Mouse (Mus musculus) liver, embryonic 12.5 days (tissue): ENCODE results near the gene Eif4e2. TPM values are rescaled to one million over a fixed set of nuclear protein-coding genes. Genes with fewer than 3 reads are reported as not detected.

Experiments
- ATAC-seq: fragments of 200-750 bp; cut with Nextera tagmentation; 2 replicates; pipeline ENCODE4 v1.8.0; 2017; ENCODE audit warnings: moderate number of reproducible peaks, mild to moderate bottlenecking, moderate library complexity
- H3K27ac ChIP-seq: fragments of 300-500 bp; sonication (generic); 2 replicates; pipeline ENCODE4 v1.5.1; 2016; ENCODE audit warnings: mild to moderate bottlenecking
- H3K27me3 ChIP-seq: fragments of 300-500 bp; sonication (generic); replicated peaks from 2 replicates; pipeline ENCODE4 v1.6.1; 2016; ENCODE audit warnings: mild to moderate bottlenecking, moderate library complexity
- H3K36me3 ChIP-seq: fragments of 300-500 bp; sonication (generic); 2 replicates; pipeline ENCODE4 v1.6.1; 2016; ENCODE audit warnings: mild to moderate bottlenecking, moderate library complexity
- H3K4me1 ChIP-seq: fragments of 300-500 bp; sonication (generic); 2 replicates; pipeline ENCODE4 v1.6.1; 2016
- H3K4me2 ChIP-seq: fragments of 300-500 bp; sonication (generic); 2 replicates; pipeline ENCODE4 v1.6.1; 2016; ENCODE audit warnings: mild to moderate bottlenecking, moderate library complexity
- H3K4me3 ChIP-seq: fragments of 300-500 bp; sonication (generic); 2 replicates; pipeline ENCODE4 v1.5.1; 2016; ENCODE audit warnings: mild to moderate bottlenecking, moderate library complexity
- H3K9ac ChIP-seq: fragments of 300-500 bp; sonication (generic); 2 replicates; pipeline ENCODE4 v1.6.1; 2016; ENCODE audit warnings: mild to moderate bottlenecking, moderate library complexity
- H3K9me3 ChIP-seq: fragments of 300-500 bp; sonication (generic); replicated peaks from 2 replicates; pipeline ENCODE4 v1.6.1; 2016; ENCODE audit warnings: mild to moderate bottlenecking, moderate library complexity
- WGBS: fragments of 180-500 bp; shearing (Covaris S2); methylation state at CpG from one replicate; pipeline ENCODE4 v1.1.7; 2016; ENCODE audit not compliant: insufficient replicate concordance; 5-methylcytosine and 5-hydroxymethylcytosine counted together
- polyA plus RNA-seq: library from polyadenylated mRNA; unstranded; fragments of >200 nt; fragmentation: Nextera tagmentation; extraction: Ambion mirVana; gene quantifications from 2 replicates; pipeline ENCODE4 v1.2.1, GENCODE M21; 2016

The Eif4e2 gene
- polyA plus RNA-seq, 1 experiment from 2014 or later: 114 TPM

GRCm38 (mm10) chr1:87265200-87265599 is 51.5 kb downstream of the Eif4e2 start:
- 1% methylated on average over 13 of the region's 13 CpGs for WGBS
- H3K4me3 ChIP-seq: no peak overlapping the region
- peaks cover 100% of the 10 kb centered on the region for H3K27me3 ChIP-seq

GRCm38 (mm10) chr1:87266296-87267090 is 52.8 kb downstream of the Eif4e2 start:
- no peak overlapping the region for H3K4me2 ChIP-seq
- WGBS: 24% methylated on average over 8 of the region's 8 CpGs
- ATAC-seq: no peak

More at GRCm38 (mm10) chr1:87265200-87265599, 51.5 kb downstream of the Eif4e2 start:
- peak overlapping the region; percentile 69; the same call in 1 of the 2 replicates for H3K4me2 ChIP-seq
- no peak overlapping the region for H3K9ac ChIP-seq
- no peaks in the 10 kb centered on the region for H3K9me3 ChIP-seq
- H3K27ac ChIP-seq: no peak overlapping the region
- H3K36me3 ChIP-seq: no peaks in the 10 kb centered on the region
- no peak for ATAC-seq
- H3K4me1 ChIP-seq: peaks cover 11% of the 10 kb centered on the region; the same call in 1 of the 2 replicates

GRCm38 (mm10) chr1:87270204-87270603 is 56.5 kb downstream of the Eif4e2 start:
- Histone ChIP-seq H3K27ac (no peak overlapping the region), H3K4me2 (no peak overlapping the region), H3K4me3 (no peak overlapping the region), H3K9me3 (no peaks in the 10 kb centered on the region), H3K36me3 (no peaks in the 10 kb centered on the region), H3K4me1 (no peaks in the 10 kb centered on the region), H3K27me3 (peaks cover 67% of the 10 kb centered on the region), H3K9ac (no peak overlapping the region)
- 34% methylated on average over 3 of the region's 3 CpGs for whole genome bisulfite sequencing
- ATAC-seq: no peak

More at GRCm38 (mm10) chr1:87266296-87267090, 52.8 kb downstream of the Eif4e2 start:
- H3K36me3 ChIP-seq: no peaks in the 10 kb centered on the region
- H3K9ac ChIP-seq: no peak overlapping the region
- H3K27ac ChIP-seq: no peak overlapping the region
- no peak overlapping the region for H3K4me3 ChIP-seq
- peaks cover 97% of the 10 kb centered on the region for H3K27me3 ChIP-seq
- peaks cover 11% of the 10 kb centered on the region; the same call in 1 of the 2 replicates for H3K4me1 ChIP-seq
- no peaks in the 10 kb centered on the region for H3K9me3 ChIP-seq

- H3K4me2 ChIP-seq: no peak overlapping the region
- peaks cover 65% of the 10 kb centered on the region for H3K27me3 ChIP-seq
- ATAC-seq: no peak
- no peak overlapping the region for H3K27ac ChIP-seq
- no peak overlapping the region for H3K4me3 ChIP-seq
- no peak overlapping the region for H3K9ac ChIP-seq
- H3K36me3 ChIP-seq: no peaks in the 10 kb centered on the region
- H3K9me3 ChIP-seq: no peaks in the 10 kb centered on the region
- WGBS: 32% methylated on average over 19 of the region's 20 CpGs
- no peaks in the 10 kb centered on the region for H3K4me1 ChIP-seq
Observed at GRCm38 (mm10) chr1:87270641-87271467, 57.1 kb downstream of the Eif4e2 start.

- no peaks in the 10 kb centered on the region for H3K4me1 ChIP-seq
- no peak overlapping the region for H3K9ac ChIP-seq
Observed at GRCm38 (mm10) chr1:87271596-87271995, 57.9 kb downstream of the Eif4e2 start.

GRCm38 (mm10) chr1:87272462-87272861 is 58.7 kb downstream of the Eif4e2 start:
- Histone ChIP-seq H3K27ac (no peak overlapping the region), H3K4me2 (no peak overlapping the region), H3K36me3 (no peaks in the 10 kb centered on the region), H3K27me3 (peaks cover 54% of the 10 kb centered on the region), H3K4me3 (no peak overlapping the region), H3K4me1 (no peaks in the 10 kb centered on the region), H3K9ac (no peak overlapping the region), H3K9me3 (no peaks in the 10 kb centered on the region)
- ATAC-seq: no peak
- WGBS: 50% methylated on average over 3 of the region's 3 CpGs

More at GRCm38 (mm10) chr1:87271596-87271995, 57.9 kb downstream of the Eif4e2 start:
- Histone ChIP-seq H3K36me3 (no peaks in the 10 kb centered on the region), H3K27me3 (peaks cover 58% of the 10 kb centered on the region), H3K4me3 (no peak overlapping the region), H3K9me3 (no peaks in the 10 kb centered on the region), H3K27ac (no peak overlapping the region), H3K4me2 (no peak overlapping the region)
- ATAC-seq: no peak
- WGBS: 72% methylated on average over 1 of the region's 1 CpGs

- Histone ChIP-seq H3K4me2 (no peak overlapping the region), H3K9me3 (no peaks in the 10 kb centered on the region), H3K27me3 (peaks cover 50% of the 10 kb centered on the region), H3K4me1 (no peaks in the 10 kb centered on the region), H3K9ac (no peak overlapping the region), H3K4me3 (no peak overlapping the region), H3K36me3 (no peaks in the 10 kb centered on the region), H3K27ac (no peak overlapping the region)
- WGBS: 60% methylated on average over 3 of the region's 3 CpGs
- no peak for ATAC-seq
Observed at GRCm38 (mm10) chr1:87273514-87273942, 59.8 kb downstream of the Eif4e2 start.

GRCm38 (mm10) chr1:87274134-87274533 is 60.4 kb downstream of the Eif4e2 start:
- no peaks in the 10 kb centered on the region for H3K4me1 ChIP-seq
- H3K36me3 ChIP-seq: no peaks in the 10 kb centered on the region
- no peak overlapping the region for H3K27ac ChIP-seq
- no peak overlapping the region for H3K4me3 ChIP-seq
- peaks cover 44% of the 10 kb centered on the region for H3K27me3 ChIP-seq
- no peak overlapping the region for H3K4me2 ChIP-seq
- H3K9me3 ChIP-seq: no peaks in the 10 kb centered on the region
- no peak for ATAC-seq
- 58% methylated on average over 4 of the region's 4 CpGs for WGBS
- H3K9ac ChIP-seq: no peak overlapping the region

GRCm38 (mm10) chr1:87275151-87275550 is 61.4 kb downstream of the Eif4e2 start:
- no peak overlapping the region for H3K4me2 ChIP-seq
- 80% methylated on average over 12 of the region's 12 CpGs for WGBS
- peaks cover 34% of the 10 kb centered on the region for H3K27me3 ChIP-seq
- H3K36me3 ChIP-seq: no peaks in the 10 kb centered on the region
- no peak overlapping the region for H3K27ac ChIP-seq
- H3K9ac ChIP-seq: no peak overlapping the region
- no peaks in the 10 kb centered on the region for H3K9me3 ChIP-seq
- no peaks in the 10 kb centered on the region for H3K4me1 ChIP-seq
- no peak overlapping the region for H3K4me3 ChIP-seq
- ATAC-seq: no peak

GRCm38 (mm10) chr1:87276056-87276455 is 62.3 kb downstream of the Eif4e2 start:
- Histone ChIP-seq H3K36me3 (no peaks in the 10 kb centered on the region), H3K27ac (no peak overlapping the region), H3K4me2 (no peak overlapping the region), H3K27me3 (peaks cover 31% of the 10 kb centered on the region), H3K9ac (no peak overlapping the region), H3K4me1 (no peaks in the 10 kb centered on the region), H3K9me3 (no peaks in the 10 kb centered on the region), H3K4me3 (no peak overlapping the region)
- 46% methylated on average over 2 of the region's 2 CpGs for WGBS
- no peak for ATAC-seq

GRCm38 (mm10) chr1:87280281-87280680 is 66.6 kb downstream of the Eif4e2 start:
- Histone ChIP-seq H3K4me2 (no peak overlapping the region), H3K27me3 (peaks cover 23% of the 10 kb centered on the region; the same call in 1 of the 2 replicates), H3K4me3 (no peak overlapping the region), H3K27ac (no peak overlapping the region), H3K36me3 (no peaks in the 10 kb centered on the region), H3K9ac (no peak overlapping the region), H3K9me3 (no peaks in the 10 kb centered on the region), H3K4me1 (no peaks in the 10 kb centered on the region)
- no peak for ATAC-seq
- 61% methylated on average over 5 of the region's 5 CpGs for WGBS
